Mouse (Mus musculus): ENCODE data around the gene Rbpjl. TPM values are rescaled to one million over a fixed set of nuclear protein-coding genes. Genes with fewer than 3 reads are reported as not detected.

Gene Rbpjl
- not detected in 2 replicates for total RNA-seq (2015)
- total RNA-seq (2017) = not detected in 2 replicates

DNA sequence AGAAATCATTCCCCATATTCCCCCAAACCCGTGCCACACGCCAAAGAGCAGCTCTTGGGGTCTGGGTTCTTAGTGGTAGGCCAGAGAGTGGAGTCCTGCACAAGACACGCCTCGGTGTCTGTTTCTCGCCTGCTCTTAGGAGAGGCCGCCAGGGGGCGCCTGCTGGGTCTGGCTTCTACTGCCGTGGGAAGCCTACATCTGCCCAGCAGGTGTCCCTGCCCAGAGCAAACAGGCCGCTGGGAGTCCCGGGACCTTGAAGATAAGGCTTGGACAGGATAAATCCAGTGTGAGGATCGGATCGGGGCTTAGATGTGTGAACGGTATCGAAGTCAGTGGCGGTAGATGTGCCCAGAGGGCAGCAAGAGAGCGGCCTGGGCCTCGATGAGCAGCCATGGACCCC, at the start of gene Rbpjl:
Gene Rbpjl, plus strand, starts transcription at position 236 of the 400 bp plus-strand sequence.
- peak; percentile 91 for ATAC-seq (replicated peaks; ENCODE audit: poor library complexity)

GRCm38 (mm10) chr2:164353356-164353755, 49.6 kb upstream of the Rbpjl start:
- ATAC-seq (replicated peaks; ENCODE audit: poor library complexity) = no peak

GRCm38 (mm10) chr2:164356177-164356967, 46.6 kb upstream of the Rbpjl start:
- ATAC-seq (replicated peaks; ENCODE audit: poor library complexity) = peak; percentile 77

GRCm38 (mm10) chr2:164358373-164358772, 44.6 kb upstream of the Rbpjl start:
- no peak for ATAC-seq (replicated peaks; ENCODE audit: poor library complexity)

DNA sequence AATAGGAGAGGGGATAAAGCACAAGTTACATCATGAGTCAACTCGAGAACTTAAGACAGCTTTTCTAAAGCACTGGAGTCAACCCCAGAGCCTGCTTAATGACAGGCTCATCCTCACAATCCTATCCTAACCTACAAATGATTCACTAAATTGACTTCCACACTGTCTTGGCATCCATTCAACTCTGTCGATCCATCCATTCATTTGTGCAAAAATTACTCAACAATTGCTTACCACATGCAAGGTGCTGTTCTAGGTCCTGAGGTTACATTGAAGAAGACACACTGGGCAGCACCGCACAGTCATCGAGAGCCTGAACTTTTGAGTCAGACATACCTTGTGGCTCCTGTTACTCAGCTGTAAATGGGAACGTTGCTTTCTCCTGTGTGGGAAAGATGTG, 43.9 kb upstream of the Rbpjl start:
- no peak for ATAC-seq (replicated peaks; ENCODE audit: poor library complexity)

- ATAC-seq (replicated peaks; ENCODE audit: poor library complexity) = peak; percentile 42
Observed at GRCm38 (mm10) chr2:164359668-164360067, 43.3 kb upstream of the Rbpjl start.

GRCm38 (mm10) chr2:164360974-164361657, 41.8 kb upstream of the Rbpjl start:
- ATAC-seq (replicated peaks; ENCODE audit: poor library complexity) = peak; percentile 36; the same call in 1 of the 2 replicates

- ATAC-seq (replicated peaks; ENCODE audit: poor library complexity) = no peak
Observed at GRCm38 (mm10) chr2:164366947-164367346, 36.0 kb upstream of the Rbpjl start.

- ATAC-seq (replicated peaks; ENCODE audit: poor library complexity) = peak; percentile 40
Observed at GRCm38 (mm10) chr2:164368620-164369105, 34.3 kb upstream of the Rbpjl start.

DNA sequence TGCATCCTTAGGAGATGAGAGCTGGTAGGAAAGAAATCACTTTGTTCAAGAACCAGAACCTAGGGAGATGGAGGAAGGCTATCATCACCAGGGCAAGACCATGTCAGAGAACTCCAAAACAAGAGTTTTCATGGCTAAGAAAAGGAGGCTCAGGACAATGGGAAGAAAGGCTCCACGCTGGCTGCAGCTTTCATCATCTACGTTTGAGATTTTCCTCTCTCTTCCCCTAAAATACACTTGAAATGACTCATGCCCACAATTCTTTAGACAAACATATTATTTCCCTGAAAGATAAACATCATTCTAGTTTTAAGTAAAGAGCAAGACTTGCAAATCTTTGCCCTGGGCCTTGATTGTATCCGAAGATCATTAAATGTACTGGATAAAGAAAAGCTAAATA, 31.6 kb upstream of the Rbpjl start:
- ATAC-seq (replicated peaks; ENCODE audit: poor library complexity) = no peak

- ATAC-seq (replicated peaks; ENCODE audit: poor library complexity) = peak; percentile 85
Observed at GRCm38 (mm10) chr2:164372408-164373053, 30.4 kb upstream of the Rbpjl start.

DNA sequence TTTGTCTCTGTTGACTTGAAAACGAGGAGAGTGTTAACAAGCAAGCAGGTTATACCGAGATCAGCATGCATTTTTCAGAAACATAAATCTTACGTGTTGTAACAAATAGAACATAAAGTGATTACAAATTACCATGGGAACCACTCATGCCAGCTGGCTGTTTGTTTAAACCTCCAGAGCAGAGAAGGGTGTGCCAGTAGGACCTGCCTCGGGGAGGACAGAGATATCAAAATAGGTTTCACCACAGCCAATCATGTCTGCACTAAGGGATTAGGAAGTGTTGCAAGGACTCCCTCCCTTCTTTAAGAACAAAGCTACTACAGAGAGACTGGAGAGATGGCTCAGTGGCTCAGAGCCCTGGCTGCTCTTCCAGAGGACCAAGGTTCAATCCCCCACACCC, 29.8 kb upstream of the Rbpjl start:
- peak; percentile 80 for ATAC-seq (replicated peaks; ENCODE audit: poor library complexity)

- 0 out of 2 replicates have a peak, but pooled peaks have one; percentile 16 for ATAC-seq (replicated peaks; ENCODE audit: poor library complexity)
Observed at GRCm38 (mm10) chr2:164377478-164378426, 25.2 kb upstream of the Rbpjl start.

DNA sequence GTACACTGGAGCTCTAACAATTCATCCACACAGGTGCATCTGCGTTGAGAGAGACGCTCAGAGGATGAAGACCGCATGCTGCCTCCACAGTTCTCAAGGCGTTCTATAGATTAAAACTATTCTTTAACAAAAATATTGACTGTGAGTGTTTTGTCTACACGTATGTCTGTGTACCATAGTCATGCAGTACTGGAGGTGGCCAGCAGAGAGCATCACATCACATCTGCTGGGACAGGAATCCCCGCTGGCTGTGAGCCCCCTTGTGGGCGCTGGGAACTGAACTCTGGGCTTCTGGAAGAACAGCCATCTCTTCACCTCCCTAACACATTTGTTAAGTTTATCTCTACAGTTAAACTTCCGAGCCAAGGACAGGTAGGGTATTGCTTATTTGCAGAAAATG, 21.2 kb upstream of the Rbpjl start:
- ATAC-seq (replicated peaks; ENCODE audit: poor library complexity) = no peak

DNA sequence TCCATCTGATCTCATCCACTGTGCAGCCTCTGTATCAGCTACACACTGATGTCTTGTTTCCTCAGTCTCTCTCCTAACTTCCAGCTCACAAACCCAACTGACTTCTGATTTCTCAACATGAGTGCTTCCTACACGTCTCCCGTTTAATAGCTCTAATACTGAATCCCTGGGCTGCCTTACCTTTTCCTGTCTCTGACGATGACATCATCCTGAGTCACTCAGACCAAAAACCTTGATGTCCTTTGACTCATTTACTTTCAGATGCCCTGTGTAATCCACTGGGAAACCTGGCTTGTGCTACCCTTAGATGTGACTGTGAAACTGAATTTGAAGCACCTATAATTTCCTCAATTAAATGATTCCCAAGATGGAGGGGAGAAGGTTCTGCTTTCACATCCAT, 20.0 kb upstream of the Rbpjl start:
- ATAC-seq (replicated peaks; ENCODE audit: poor library complexity) = no peak

- peak; percentile 64 for ATAC-seq (replicated peaks; ENCODE audit: poor library complexity)
Observed at GRCm38 (mm10) chr2:164383656-164384399, 19.1 kb upstream of the Rbpjl start.

GRCm38 (mm10) chr2:164385927-164386763, 16.8 kb upstream of the Rbpjl start:
- ATAC-seq (replicated peaks; ENCODE audit: poor library complexity) = no peak

GRCm38 (mm10) chr2:164386953-164387352, 16.0 kb upstream of the Rbpjl start:
- ATAC-seq (replicated peaks; ENCODE audit: poor library complexity) = peak; percentile 72

GRCm38 (mm10) chr2:164389020-164389419, 13.9 kb upstream of the Rbpjl start, which contains the start of gene Slpi:
Gene Slpi, minus strand, starts transcription at chr2:164389095.
- ATAC-seq (replicated peaks; ENCODE audit: poor library complexity) = no peak

All from megakaryocyte progenitor cell, adult 5-6 weeks (primary cell).